Comparison of ENCODE assay signal across 27 mouse cellular contexts in genomic region chr6:43517316-43517655, GRCm38 (mm10).
"Had no signal": no experiment of that assay in that cellular context is flagged by ENCODE, and none has a peak within 500 bp of the region (broad histone marks: within the 10 kb centered on the region; RNA-seq: fewer than 3 reads in every experiment).

No protein-coding gene starts in this region.

- ATAC-seq: forebrain, embryonic 13.5 days; forebrain, embryonic 14.5 days; forebrain, embryonic 15.5 days; forebrain, embryonic 16.5 days; forebrain, postnatal 0 days had no signal

- H3K4me1 ChIP-seq: embryonic facial prominence, embryonic 10.5 days; embryonic facial prominence, embryonic 12.5 days; embryonic facial prominence, embryonic 15.5 days; heart, embryonic 10.5 days had no signal

- DNase-seq: cerebellum, adult 9-10 months; cerebellum, adult 9-11 months; cerebellum, postnatal 10 days; cerebellum, postnatal 14 days; cerebellum, postnatal 25 days; cerebellum, postnatal 36 days; embryo, embryonic 11 days; forebrain, postnatal 0 days; gastrocnemius, postnatal 10 days; gastrocnemius, postnatal 14 days; gastrocnemius, postnatal 25 days; gastrocnemius, postnatal 36 days; heart, adult 11 months; heart, adult 18-20 months; heart, adult 2 months had no signal

- H3K4me3 ChIP-seq: embryonic facial prominence, embryonic 10.5 days; embryonic facial prominence, embryonic 12.5 days; embryonic facial prominence, embryonic 13.5 days; embryonic facial prominence, embryonic 15.5 days; erythroblast, embryonic 14.5 days; forebrain, embryonic 10.5 days; forebrain, embryonic 12.5 days; forebrain, embryonic 13.5 days; forebrain, embryonic 15.5 days; heart, adult 2 months; heart, embryonic 10.5 days had no signal

- H3K27me3 ChIP-seq: embryonic facial prominence, embryonic 12.5 days; embryonic facial prominence, embryonic 13.5 days; embryonic facial prominence, embryonic 15.5 days; forebrain, embryonic 12.5 days; forebrain, embryonic 13.5 days; forebrain, embryonic 15.5 days had no signal

- H3K27ac ChIP-seq: embryonic facial prominence, embryonic 10.5 days; embryonic facial prominence, embryonic 12.5 days; embryonic facial prominence, embryonic 13.5 days; embryonic facial prominence, embryonic 15.5 days; forebrain, embryonic 10.5 days; forebrain, embryonic 12.5 days; forebrain, embryonic 13.5 days; forebrain, embryonic 15.5 days; heart, adult 2 months; heart, embryonic 10.5 days had no signal
